Mouse (Mus musculus) CH12.LX (cell line): ENCODE measurements around the gene Olfr263. TPM values are rescaled to one million over a fixed set of nuclear protein-coding genes. Genes with fewer than 3 reads are reported as not detected.

ENCODE experiments used
- DNase-seq: peaks from one replicate; pipeline ENCODE4 v3.0.0-alpha.2; 2013; ENCODE audit errors: extremely low read depth
- H3K27ac ChIP-seq: 2 replicates; pipeline ENCODE4 v1.5.1; 2012; ENCODE audit warnings: low read depth, mild to moderate bottlenecking, control low read depth, moderate library complexity; ENCODE audit not compliant: insufficient read depth
- H3K27me3 ChIP-seq: replicated peaks from 2 replicates; pipeline ENCODE3; 2012; ENCODE audit warnings: inconsistent platforms
- H3K36me3 ChIP-seq, 2 experiments: replicated peaks in 1 of 2; 2 replicates each; pipeline versions ENCODE3 to v1.6.1; 2012; ENCODE audit warnings: inconsistent platforms in 1 of 2, low read length in 1 of 2, mild to moderate bottlenecking in 1 of 2, mixed read lengths in 1 of 2, moderate library complexity in 1 of 2; ENCODE audit not compliant: control insufficient read depth in 1 of 2, insufficient read depth in 1 of 2
- H3K4me1 ChIP-seq, 2 experiments: 2 replicates each; pipeline ENCODE4 v1.6.1; 2012; ENCODE audit warnings: inconsistent platforms in 1 of 2, moderate library complexity in 1 of 2; ENCODE audit not compliant: insufficient read depth in 2 of 2, control insufficient read depth in 1 of 2
- H3K4me2 ChIP-seq: 2 replicates; pipeline ENCODE4 v1.6.1; 2012; ENCODE audit warnings: low read depth, mild to moderate bottlenecking, control low read depth; ENCODE audit not compliant: poor library complexity, insufficient read depth, severe bottlenecking
- H3K4me3 ChIP-seq, 3 experiments: fragments of 150-350 bp in 1 of 3; sonication (generic) in 1 of 3; replicated peaks in 1 of 3; 2 replicates each; pipeline versions ENCODE3 to v1.5.1; 2011 to 2012; ENCODE audit warnings: low read depth in 2 of 3, low read length in 2 of 3, mild to moderate bottlenecking in 2 of 3, moderate library complexity in 2 of 3, control low read depth in 1 of 3, improper control_type of control experiment in 1 of 3, inconsistent platforms in 1 of 3, mixed read lengths in 1 of 3; ENCODE audit not compliant: poor library complexity in 1 of 3
- H3K79me2 ChIP-seq: replicated peaks from 2 replicates; pipeline ENCODE4 v1.6.1; 2012; ENCODE audit warnings: mild to moderate bottlenecking, moderate library complexity; ENCODE audit not compliant: control insufficient read depth, poor library complexity, insufficient read depth, severe bottlenecking; ENCODE audit errors: extremely low read depth
- H3K9ac ChIP-seq: 2 replicates; pipeline ENCODE4 v1.6.1; 2012; ENCODE audit warnings: low read depth, mild to moderate bottlenecking, control low read depth, moderate library complexity; ENCODE audit not compliant: insufficient read depth
- H3K9me3 ChIP-seq: replicated peaks from 2 replicates; pipeline ENCODE3; 2012; ENCODE audit warnings: low read length, inconsistent platforms, mixed read lengths
- CHD1 ChIP-seq: IDR thresholded peaks from 2 replicates; pipeline ENCODE4 v1.6.1; 2012; ENCODE audit warnings: low read depth, low read length, improper control_type of control experiment, inconsistent platforms
- E2F4 ChIP-seq: IDR thresholded peaks from 2 replicates; pipeline ENCODE4 v1.6.1; 2011; ENCODE audit warnings: low read depth, low read length, improper control_type of control experiment; ENCODE audit not compliant: insufficient replicate concordance
- ELF1 ChIP-seq: IDR thresholded peaks from 2 replicates; pipeline ENCODE4 v1.6.1; 2014; ENCODE audit warnings: low read depth, mild to moderate bottlenecking, inconsistent platforms, low read length, improper control_type of control experiment
- EP300 ChIP-seq: IDR thresholded peaks from 2 replicates; pipeline ENCODE4 v1.6.1; 2011; ENCODE audit warnings: low read length, improper control_type of control experiment
- ETS1 ChIP-seq: conservative IDR thresholded peaks from 2 replicates; pipeline ENCODE4 v1.6.1; 2012; ENCODE audit warnings: low read depth, mild to moderate bottlenecking, inconsistent platforms, low read length, improper control_type of control experiment, moderate library complexity
- GABPA ChIP-seq: IDR thresholded peaks from 2 replicates; pipeline ENCODE4 v1.6.1; 2012; ENCODE audit warnings: low read depth, low read length, improper control_type of control experiment, inconsistent platforms; ENCODE audit not compliant: insufficient replicate concordance
- HCFC1 ChIP-seq: IDR thresholded peaks from 2 replicates; pipeline ENCODE4 v1.6.1; 2012; ENCODE audit warnings: low read depth, mild to moderate bottlenecking, inconsistent platforms, low read length, improper control_type of control experiment
- IRF4 ChIP-seq: IDR thresholded peaks from 2 replicates; pipeline ENCODE4 v1.6.1; 2014; ENCODE audit warnings: low read depth, mild to moderate bottlenecking, inconsistent platforms, low read length, improper control_type of control experiment
- JUN ChIP-seq: IDR thresholded peaks from 2 replicates; pipeline ENCODE4 v1.6.1; 2011; ENCODE audit warnings: low read depth, mild to moderate bottlenecking, low read length, improper control_type of control experiment, moderate library complexity; ENCODE audit not compliant: insufficient read depth
- JUND ChIP-seq: conservative IDR thresholded peaks from 2 replicates; pipeline ENCODE4 v1.6.1; 2011; ENCODE audit warnings: low read depth, low read length, improper control_type of control experiment
- KAT2A ChIP-seq: IDR thresholded peaks from 2 replicates; pipeline ENCODE4 v1.6.1; 2012; ENCODE audit warnings: low read length, improper control_type of control experiment, inconsistent platforms; ENCODE audit not compliant: insufficient replicate concordance
- MAFK ChIP-seq: IDR thresholded peaks from 2 replicates; pipeline ENCODE4 v1.6.1; 2011; ENCODE audit warnings: low read length, improper control_type of control experiment; ENCODE audit not compliant: insufficient replicate concordance
- MAX ChIP-seq: IDR thresholded peaks from 2 replicates; pipeline ENCODE4 v1.6.1; 2011; ENCODE audit warnings: low read length, improper control_type of control experiment
- MAZ ChIP-seq: IDR thresholded peaks from 2 replicates; pipeline ENCODE4 v1.6.1; 2012; ENCODE audit warnings: low read depth, mild to moderate bottlenecking, inconsistent platforms, low read length, improper control_type of control experiment, moderate library complexity
- MEF2A ChIP-seq: IDR thresholded peaks from 2 replicates; pipeline ENCODE4 v1.6.1; 2014; ENCODE audit warnings: low read depth, mild to moderate bottlenecking, inconsistent platforms, low read length, improper control_type of control experiment, borderline replicate concordance
- MYC ChIP-seq: IDR thresholded peaks from 2 replicates; pipeline ENCODE4 v1.6.1; 2011; ENCODE audit warnings: low read depth, mild to moderate bottlenecking, improper control_type of control experiment, low read length
- NELFE ChIP-seq: IDR thresholded peaks from 2 replicates; pipeline ENCODE4 v1.6.1; 2011; ENCODE audit warnings: low read depth, low read length, improper control_type of control experiment
- NRF1 ChIP-seq: IDR thresholded peaks from 2 replicates; pipeline ENCODE4 v1.6.1; 2014; ENCODE audit warnings: low read depth, mild to moderate bottlenecking, inconsistent platforms, low read length, improper control_type of control experiment, moderate library complexity
- PAX5 ChIP-seq: IDR thresholded peaks from 2 replicates; pipeline ENCODE4 v1.6.1; 2012; ENCODE audit warnings: low read length, inconsistent platforms, mixed read lengths
- RAD21 ChIP-seq: IDR thresholded peaks from 2 replicates; pipeline ENCODE4 v1.6.1; 2011; ENCODE audit warnings: low read depth, mild to moderate bottlenecking, low read length, improper control_type of control experiment, moderate library complexity
- SMC3 ChIP-seq: IDR thresholded peaks from 2 replicates; pipeline ENCODE4 v1.6.1; 2011; ENCODE audit warnings: low read depth, low read length, improper control_type of control experiment
- TBP ChIP-seq: conservative IDR thresholded peaks from 2 replicates; pipeline ENCODE4 v1.6.1; 2011; ENCODE audit warnings: low read depth, low read length, improper control_type of control experiment
- TCF12 ChIP-seq: IDR thresholded peaks from 2 replicates; pipeline ENCODE4 v1.6.1; 2014; ENCODE audit warnings: low read depth, mild to moderate bottlenecking, inconsistent platforms, low read length, improper control_type of control experiment
- UBTF ChIP-seq: IDR thresholded peaks from 2 replicates; pipeline ENCODE4 v1.6.1; 2012; ENCODE audit warnings: low read depth, mild to moderate bottlenecking, inconsistent platforms, low read length, improper control_type of control experiment, moderate library complexity
- USF1 ChIP-seq: IDR thresholded peaks from 2 replicates; pipeline ENCODE4 v1.6.1; 2014; ENCODE audit warnings: low read depth, mild to moderate bottlenecking, inconsistent platforms, low read length, improper control_type of control experiment
- USF2 ChIP-seq: conservative IDR thresholded peaks from 2 replicates; pipeline ENCODE4 v1.6.1; 2011; ENCODE audit warnings: low read depth, low read length, improper control_type of control experiment
- ZC3H11A ChIP-seq: IDR thresholded peaks from 2 replicates; pipeline ENCODE4 v1.6.1; 2012; ENCODE audit warnings: low read depth, mild to moderate bottlenecking, inconsistent platforms, low read length, improper control_type of control experiment
- ZMIZ1 ChIP-seq: IDR thresholded peaks from 2 replicates; pipeline ENCODE4 v1.6.1; 2012; ENCODE audit warnings: low read depth, mild to moderate bottlenecking, inconsistent platforms, low read length, improper control_type of control experiment
- ZNF384 ChIP-seq: IDR thresholded peaks from 2 replicates; pipeline ENCODE4 v1.6.1; 2012; ENCODE audit warnings: low read depth, low read length, improper control_type of control experiment, inconsistent platforms
- dilution Hi-C: fragments of 300-500 bp; cut with MboI; formaldehyde crosslinking; loops from 2 replicates; pipeline ENCODE4 v1.14.3; 2020; ENCODE audit warnings: low sequenced_read_pairs; ENCODE audit not compliant: extremely low pct_unique_long_range_greater_than_20kb, extremely low pct_ligation_motif_present
- in situ Hi-C: fragments of 300-500 bp; cut with MboI; formaldehyde crosslinking; loops from 3 replicates; pipeline ENCODE4 v1.14.3; 2019; ENCODE audit warnings: low sequenced_read_pairs, low pct_ligation_motif_present, low pct_unique_long_range_greater_than_20kb, mixed read lengths
- polyA plus RNA-seq: library from polyadenylated mRNA; unstranded; fragments of >175 nt; gene quantifications from 2 replicates; pipeline ENCODE4 v1.2.1, GENCODE M21; 2012; ENCODE audit warnings: low read depth; ENCODE audit not compliant: insufficient read length
- total RNA-seq, 2 experiments: library from RNA; depleted of rRNA; stranded (reverse); fragments of 300-350 nt in 1 of 2; fragments of >200 nt in 1 of 2; gene quantifications; 2 replicates each; pipeline ENCODE4 v1.2.3; 2012 to 2014

The Olfr263 gene
- total and polyA plus RNA-seq, 3 experiments = not detected

DNA sequence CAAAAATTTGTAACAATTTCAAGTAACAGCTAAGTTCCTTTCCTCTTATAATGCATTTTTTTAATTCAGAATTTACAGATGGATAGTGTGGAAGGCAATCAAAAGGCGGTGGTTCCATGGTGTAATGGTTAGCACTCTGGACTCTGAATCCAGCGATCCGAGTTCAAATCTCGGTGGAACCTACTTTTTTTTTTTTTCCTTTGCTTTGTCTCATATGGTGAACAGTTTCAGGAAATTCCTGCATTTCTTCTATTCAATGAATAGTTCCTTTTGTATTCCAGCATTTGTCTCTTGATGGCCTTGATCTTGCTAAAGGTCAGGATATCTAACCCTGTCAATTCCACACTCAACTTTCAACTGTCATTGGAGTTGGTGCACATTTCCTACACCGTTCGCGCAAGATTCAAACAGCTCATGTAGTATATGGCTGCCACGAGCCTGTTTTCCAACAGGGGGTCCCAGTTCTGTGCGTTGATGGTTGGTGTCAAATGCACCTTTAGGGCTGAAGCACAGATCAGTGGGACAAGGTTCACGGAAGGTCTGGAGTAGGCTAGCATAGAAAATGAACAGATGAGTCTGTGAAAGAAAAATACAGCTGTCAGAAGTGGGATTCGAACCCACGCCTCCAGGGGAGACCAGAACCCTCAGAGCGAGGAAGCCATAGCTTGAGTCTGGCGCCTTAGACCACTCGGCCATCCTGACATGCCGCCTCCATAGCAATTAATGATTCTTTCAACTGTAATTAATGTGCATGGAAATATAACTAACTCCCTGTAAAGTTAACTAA is 43.0 kb downstream of the Olfr263 start:
- in situ Hi-C loops = loop anchor here (10.0 to 25.0 kb wide), 4 partner anchors 235 to 1060 kb away; no protein-coding TSS in a partner anchor
- dilution Hi-C loops = no loop called here

GRCm38 (mm10) chr13:21173072-21173471 is 43.6 kb downstream of the Olfr263 start:
- Histone ChIP-seq H3K4me1 (peaks cover 4 to 25% of the 10 kb centered on the region in 2 experiments), H3K4me2 (peak overlapping the region; percentile 59), H3K27ac (no peak overlapping the region), H3K4me3 (peak overlapping the region; percentile 55 to 64 (median 64)), H3K9ac (0 out of 2 replicates have a peak overlapping the region, but pooled peaks have one; percentile 10), H3K79me2 (no peaks in the 10 kb centered on the region), H3K36me3 (no peaks in the 10 kb centered on the region), H3K9me3 (no peaks in the 10 kb centered on the region), H3K27me3 (peaks cover 3% of the 10 kb centered on the region)
- DNase-seq = peak; percentile 44
- dilution Hi-C loops = no loop called here
- in situ Hi-C loops = loop anchor here (10.0 to 25.0 kb wide), 4 partner anchors 236 to 1061 kb away; no protein-coding TSS in a partner anchor
- no peak for TF ChIP-seq GABPA
- TF ChIP-seq USF1 = no peak
- no peak for TF ChIP-seq EP300
- TF ChIP-seq RAD21 = no peak
- TF ChIP-seq HCFC1 = 0 out of 2 replicates have a peak, but pooled peaks have one; percentile 13
- no peak for TF ChIP-seq ZC3H11A
- TF ChIP-seq PAX5 = no peak
- no peak for TF ChIP-seq KAT2A
- no peak for TF ChIP-seq MAZ
- no peak for TF ChIP-seq SMC3
- no peak for TF ChIP-seq UBTF
- no peak for TF ChIP-seq ZMIZ1
- no peak for TF ChIP-seq USF2
- TF ChIP-seq IRF4 = peak; percentile 38; the same call in 1 of the 2 replicates
- no peak for TF ChIP-seq JUN
- TF ChIP-seq NELFE = no peak
- TF ChIP-seq ETS1 = no peak
- TF ChIP-seq MAFK = no peak
- no peak for TF ChIP-seq ELF1
- TF ChIP-seq MEF2A = no peak
- no peak for TF ChIP-seq JUND
- TF ChIP-seq MYC = peak; percentile 50; the same call in 1 of the 2 replicates
- TF ChIP-seq CHD1 = 0 out of 2 replicates have a peak, but pooled peaks have one; percentile 48
- TF ChIP-seq ZNF384 = no peak

More for the DNA sequence above, 43.0 kb downstream of the Olfr263 start:
- H3K27ac ChIP-seq = no peak overlapping the region
- H3K36me3 ChIP-seq = no peaks in the 10 kb centered on the region
- H3K27me3 ChIP-seq = peaks cover under 1% of the 10 kb centered on the region
- H3K79me2 ChIP-seq = no peaks in the 10 kb centered on the region
- DNase-seq = peak; percentile 95
- no peak overlapping the region for H3K9ac ChIP-seq
- peaks cover 4 to 25% of the 10 kb centered on the region in 2 experiments; a peak in 3 of 4 replicates for H3K4me1 ChIP-seq
- peak overlapping the region; percentile 59 to 64 (median 64) for H3K4me3 ChIP-seq
- TF ChIP-seq MEF2A = no peak
- no peak for TF ChIP-seq NELFE
- TF ChIP-seq MAX = no peak
- peak; percentile 74; the same call in 1 of the 2 replicates for TF ChIP-seq KAT2A
- TF ChIP-seq PAX5 = no peak
- TF ChIP-seq MAFK = peak; percentile 96
- no peak for TF ChIP-seq GABPA
- peak; percentile 86; the same call in 1 of the 2 replicates for TF ChIP-seq E2F4
- no peak; the same call in 1 of the 2 replicates for TF ChIP-seq JUND
- no peak for TF ChIP-seq TCF12
- TF ChIP-seq TBP = peak; percentile 100
- peak; percentile 95 for TF ChIP-seq ELF1
- no peak for TF ChIP-seq UBTF
- peak; percentile 89 for TF ChIP-seq ZNF384
- TF ChIP-seq NRF1 = peak; percentile 68
- H3K4me2 ChIP-seq = peak overlapping the region; percentile 85; the same call in 1 of the 2 replicates
- H3K9me3 ChIP-seq = no peaks in the 10 kb centered on the region
